Mouse (Mus musculus) liver, adult (tissue): ENCODE measurements around the gene 1700092M07Rik.
A peak's percentile ranks its signal among the peaks of the same experiment; 100 is the strongest.

Experiments used
- GATA4 ChIP-seq: IDR thresholded peaks from 2 replicates; pipeline ENCODE4 v1.6.1; 2014; ENCODE audit warnings: mild to moderate bottlenecking, low read length; ENCODE audit not compliant: insufficient replicate concordance

The 1700092M07Rik gene

DNA sequence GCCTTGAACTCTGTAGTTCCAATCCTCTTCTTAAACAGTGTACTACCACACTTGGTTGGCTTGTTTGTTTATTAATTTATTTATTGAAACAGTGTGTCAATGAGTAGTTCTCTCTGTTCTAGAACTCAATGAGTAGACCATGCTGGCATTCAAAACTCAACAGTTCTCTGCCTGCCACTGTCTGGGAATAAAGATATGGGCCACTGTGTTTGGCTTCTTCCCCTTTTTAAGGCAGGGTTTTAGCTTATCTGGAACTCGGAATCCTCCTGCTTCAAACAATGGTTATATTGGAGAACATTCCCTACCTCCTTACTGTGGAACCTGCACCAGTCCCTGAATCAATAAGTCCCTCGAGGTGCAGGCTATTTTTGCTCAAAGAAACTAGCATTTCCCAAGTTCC lies 18.4 kb downstream of the 1700092M07Rik start:
- TF ChIP-seq GATA4, result no peak

- TF ChIP-seq GATA4, result no peak
Observed at GRCm38 (mm10) chr19:8760757-8761156, 20.2 kb downstream of the 1700092M07Rik start.

DNA sequence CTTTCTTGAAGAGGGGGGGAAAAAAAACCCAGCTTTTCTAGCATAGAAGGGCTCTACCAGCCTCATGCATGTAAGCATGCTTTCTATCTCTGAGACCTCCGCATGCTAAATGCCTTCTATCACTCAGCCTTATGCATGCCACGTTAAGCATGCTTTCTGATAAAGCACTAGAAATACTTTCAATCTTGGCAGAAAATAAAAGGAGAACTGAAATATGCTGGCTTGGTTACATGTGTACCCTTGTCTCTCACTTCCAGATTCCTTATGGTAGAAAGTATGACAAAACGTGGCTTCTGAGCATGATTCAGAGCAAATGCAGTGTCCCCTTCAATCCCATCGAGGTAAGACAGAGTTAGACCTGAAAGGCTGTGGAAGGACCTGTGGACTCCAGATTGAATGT lies 22.8 kb downstream of the 1700092M07Rik start:
- TF ChIP-seq GATA4, result no peak

DNA sequence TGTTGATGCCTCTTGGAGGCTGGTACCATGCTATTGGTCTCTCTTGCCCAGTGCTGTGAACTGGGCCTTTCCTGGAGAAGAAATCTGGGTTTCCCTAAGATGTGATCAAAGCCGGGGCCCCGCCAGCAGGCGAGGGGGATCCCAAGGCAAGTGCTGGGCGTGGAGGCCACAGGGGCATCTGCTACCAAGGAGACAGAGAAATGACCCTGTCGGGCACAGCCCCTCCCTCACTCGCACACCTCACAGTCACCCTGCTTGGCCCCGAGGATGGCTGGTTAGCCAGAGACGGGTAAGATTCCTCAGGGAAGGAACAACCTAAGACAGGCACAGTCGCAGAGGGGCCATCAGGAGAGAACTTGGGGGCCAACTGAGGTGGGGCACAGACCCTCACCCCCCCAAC lies 25.0 kb downstream of the 1700092M07Rik start:
- TF ChIP-seq GATA4, result no peak

DNA sequence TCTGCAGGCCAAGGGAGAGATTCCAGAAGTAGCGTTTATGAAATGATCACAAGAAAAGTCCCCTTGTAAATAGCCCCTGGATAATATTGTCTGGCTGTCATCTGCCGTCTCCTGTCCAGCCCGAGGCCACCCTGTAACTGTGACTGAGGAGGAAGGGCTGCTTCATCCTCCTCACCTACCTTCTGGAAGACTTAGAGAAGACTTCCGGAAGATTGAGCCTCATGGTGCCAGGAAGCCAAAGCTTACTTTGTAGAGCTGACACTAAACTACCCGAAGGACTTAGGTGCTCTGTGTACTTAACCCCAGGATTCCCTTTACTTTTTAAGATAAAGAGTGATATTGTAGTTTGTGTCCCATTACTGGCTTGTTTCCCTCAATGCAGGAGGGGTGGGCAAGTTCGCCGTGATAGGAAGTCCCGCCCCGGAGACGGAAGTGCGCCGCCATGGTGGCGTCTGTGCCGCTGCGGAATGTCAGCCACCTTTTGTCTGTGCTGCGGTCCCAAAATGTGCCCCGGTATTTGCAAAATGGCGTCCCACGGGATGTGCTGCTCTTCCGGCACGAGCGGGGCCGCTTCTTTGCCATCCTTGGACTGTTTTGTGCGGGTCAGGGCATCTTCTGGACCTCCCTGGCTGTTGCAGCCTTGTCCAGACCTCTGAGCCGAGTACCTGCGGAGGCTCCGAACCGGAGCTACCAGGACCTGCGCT lies 30.2 kb downstream of the 1700092M07Rik start, which contains the start of gene Tmem223:
TSS of gene Tmem223 (plus strand) at position 430 of the 704 bp plus-strand sequence.
- TF ChIP-seq GATA4, result no peak

GRCm38 (mm10) chr19:8772996-8773395 lies 32.5 kb downstream of the 1700092M07Rik start:
- no peak for TF ChIP-seq GATA4

- TF ChIP-seq GATA4, result no peak
Observed at GRCm38 (mm10) chr19:8773409-8773808, 32.9 kb downstream of the 1700092M07Rik start.

- TF ChIP-seq GATA4, result peak; percentile 64; the same call in 1 of the 2 replicates
Observed at GRCm38 (mm10) chr19:8774086-8774835, 33.7 kb downstream of the 1700092M07Rik start, which contains the start of gene Tmem179b. Gene Tmem179b, minus strand, starts transcription at chr19:8774467.

DNA sequence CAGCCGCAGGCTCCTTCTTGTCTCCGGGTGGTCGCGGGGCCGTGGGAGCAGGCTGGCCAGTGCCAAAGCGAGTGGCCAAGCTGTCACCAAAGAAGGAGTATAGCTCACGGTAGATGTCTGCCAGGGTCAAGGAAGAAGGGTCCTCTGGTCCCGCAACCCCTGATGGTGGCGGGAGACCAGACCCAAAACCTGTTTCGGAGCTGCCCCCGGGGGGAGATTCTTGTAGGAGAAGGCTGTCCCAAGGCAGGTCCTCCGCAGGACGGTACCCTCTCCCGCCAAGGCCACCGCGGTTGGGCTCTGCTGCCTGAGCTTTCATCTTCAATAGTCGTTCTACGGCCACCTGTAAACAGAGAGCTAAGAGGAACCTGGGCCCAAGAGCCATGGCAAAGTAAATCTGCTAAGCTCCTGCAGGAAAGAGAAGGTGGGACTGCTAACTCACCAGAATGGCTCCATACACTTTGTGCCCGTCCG lies 34.5 kb downstream of the 1700092M07Rik start:
- no peak for TF ChIP-seq GATA4

GRCm38 (mm10) chr19:8786008-8786781 lies 45.7 kb downstream of the 1700092M07Rik start, which contains the start of gene Taf6l:
Gene Taf6l, minus strand, starts transcription at chr19:8786417.
- TF ChIP-seq GATA4, result no peak

DNA sequence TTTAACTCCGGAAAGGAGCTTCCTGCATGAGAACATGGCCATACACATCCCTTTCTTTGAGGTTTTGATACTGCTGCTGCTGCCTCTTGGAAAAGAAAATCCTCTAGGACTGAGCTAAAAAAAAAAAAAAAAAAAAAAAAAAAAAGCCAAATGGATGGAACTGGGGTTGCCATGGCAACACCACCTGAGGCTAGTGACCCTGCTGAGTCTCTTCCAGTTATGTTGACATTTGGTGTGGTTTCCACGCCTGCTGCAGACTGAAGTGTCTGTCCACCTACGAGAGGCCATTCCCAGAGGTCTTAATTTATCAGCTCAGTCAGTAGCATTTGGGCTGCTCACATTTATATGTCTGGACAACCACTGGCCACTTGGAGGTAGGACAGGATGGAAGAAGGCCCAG lies 48.0 kb downstream of the 1700092M07Rik start:
- no peak for TF ChIP-seq GATA4

DNA sequence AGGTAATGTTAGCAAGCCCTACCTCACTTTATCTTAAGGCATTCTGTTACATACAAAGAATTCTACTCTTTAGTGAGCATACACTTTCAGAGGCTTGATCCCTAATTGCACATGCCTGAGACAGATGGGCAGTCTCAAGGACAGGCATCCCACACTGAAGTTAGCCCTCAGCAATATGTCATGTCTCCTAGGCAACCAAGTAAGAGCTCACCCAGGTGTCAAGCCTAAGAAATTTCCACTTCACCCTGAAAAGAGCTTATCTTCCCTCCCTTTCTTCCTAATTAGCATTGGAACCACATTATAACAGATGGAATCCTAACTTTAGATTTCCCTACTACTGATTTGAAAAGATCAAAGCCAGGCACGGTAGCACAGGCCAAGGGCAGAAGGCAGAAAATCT lies 48.7 kb downstream of the 1700092M07Rik start:
- TF ChIP-seq GATA4, result no peak

DNA sequence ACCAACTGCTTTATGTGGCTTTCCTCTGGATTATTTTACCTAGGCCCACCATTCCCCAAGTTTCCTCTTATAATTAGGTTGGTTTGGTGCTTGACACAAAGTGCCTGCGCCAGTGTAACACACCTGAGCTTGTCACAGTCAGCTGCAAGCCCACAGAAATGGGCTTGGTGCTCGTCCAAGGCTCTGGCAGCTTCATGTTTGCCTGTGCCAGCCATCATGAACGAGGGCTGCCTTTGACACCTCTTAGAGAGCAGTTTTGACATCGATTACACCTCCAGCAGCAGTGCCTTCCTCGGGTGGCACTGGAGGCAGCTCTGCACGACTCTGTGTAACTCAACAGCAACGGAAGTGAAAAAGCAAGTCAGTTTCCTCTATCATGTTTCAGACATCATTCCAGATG lies 49.7 kb downstream of the 1700092M07Rik start:
- no peak for TF ChIP-seq GATA4
